Mouse (Mus musculus) E14TG2a.4 (cell line): ENCODE data around the gene Itpkb.
"Not testable (repeated sequence)": the region's sequence is repeated elsewhere in the genome, so short reads cannot be mapped to it uniquely, and the experiment has no call there.

ENCODE experiments used
- H3K27me3 ChIP-seq: 2 replicates; pipeline ENCODE4 v1.6.1; 2014; ENCODE audit warnings: low read length, control low read depth; ENCODE audit not compliant: insufficient read depth
- H3K36me3 ChIP-seq: 2 replicates; pipeline ENCODE4 v1.6.1; 2014; ENCODE audit warnings: low read length, control low read depth; ENCODE audit not compliant: insufficient read depth
- H3K4me1 ChIP-seq: replicated peaks from 2 replicates; pipeline ENCODE4 v1.6.1; 2014; ENCODE audit warnings: low read depth, low read length, control low read depth
- H3K4me3 ChIP-seq: replicated peaks from 2 replicates; pipeline ENCODE4 v1.5.1; 2014; ENCODE audit warnings: mild to moderate bottlenecking, low read length
- H3K9me3 ChIP-seq: 2 replicates; pipeline ENCODE4 v1.6.1; 2014; ENCODE audit warnings: low read length, control low read depth
- CTCF ChIP-seq: conservative IDR thresholded peaks from 2 replicates; pipeline ENCODE4 v1.5.1; 2014; ENCODE audit warnings: low read length
- NANOG ChIP-seq: IDR thresholded peaks from 2 replicates; pipeline ENCODE4 v1.6.1; 2014; ENCODE audit warnings: borderline replicate concordance, low read length, mixed read lengths
- POU5F1 ChIP-seq: IDR thresholded peaks from 2 replicates; pipeline ENCODE4 v1.6.1; 2014; ENCODE audit warnings: low read length, borderline replicate concordance

The Itpkb gene

GRCm38 (mm10) chr1:180388481-180388880, 58.2 kb downstream of the Itpkb start:
- Histone ChIP-seq H3K4me1 (peaks cover 68% of the 10 kb centered on the region), H3K4me3 (no peak overlapping the region), H3K36me3 (no peaks in the 10 kb centered on the region), H3K27me3 (0 out of 2 replicates have a peak, but pooled peaks cover 7% of the 10 kb centered on the region), H3K9me3 (no peaks in the 10 kb centered on the region)
- TF ChIP-seq NANOG (no peak), POU5F1 (no peak), CTCF (no peak)

- peaks cover 66% of the 10 kb centered on the region for H3K4me1 ChIP-seq
- not testable (repeated sequence) for H3K27me3 ChIP-seq, H3K4me3 ChIP-seq, H3K36me3 ChIP-seq, H3K9me3 ChIP-seq
These were observed 59.0 kb downstream of the Itpkb start for GRCm38 (mm10) chr1:180389213-180389760.

- no peaks in the 10 kb centered on the region for H3K36me3 ChIP-seq
- H3K4me3 ChIP-seq, result no peak overlapping the region
- H3K4me1 ChIP-seq, result peaks cover 63% of the 10 kb centered on the region
- no peaks in the 10 kb centered on the region for H3K27me3 ChIP-seq
- no peaks in the 10 kb centered on the region for H3K9me3 ChIP-seq
- TF ChIP-seq POU5F1, result no peak
- no peak for TF ChIP-seq CTCF
These were observed 60.0 kb downstream of the Itpkb start for GRCm38 (mm10) chr1:180390321-180390731.

GRCm38 (mm10) chr1:180390746-180391574, 60.7 kb downstream of the Itpkb start:
- peaks cover 68% of the 10 kb centered on the region for H3K4me1 ChIP-seq
- no peak overlapping the region for H3K4me3 ChIP-seq
- H3K9me3 ChIP-seq, result no peaks in the 10 kb centered on the region
- H3K36me3 ChIP-seq, result no peaks in the 10 kb centered on the region
- no peaks in the 10 kb centered on the region for H3K27me3 ChIP-seq
- TF ChIP-seq POU5F1, result no peak
- no peak for TF ChIP-seq CTCF
- TF ChIP-seq NANOG, result no peak

GRCm38 (mm10) chr1:180391575-180391945, 61.3 kb downstream of the Itpkb start:
- no peak for TF ChIP-seq NANOG
- TF ChIP-seq POU5F1, result no peak
- TF ChIP-seq CTCF, result no peak
- Histone ChIP-seq H3K4me1 (peaks cover 70% of the 10 kb centered on the region), H3K4me3 (no peak overlapping the region), H3K27me3 (no peaks in the 10 kb centered on the region), H3K9me3 (no peaks in the 10 kb centered on the region), H3K36me3 (no peaks in the 10 kb centered on the region)

GRCm38 (mm10) chr1:180392137-180392798, 62.0 kb downstream of the Itpkb start:
- TF ChIP-seq CTCF (no peak), NANOG (no peak), POU5F1 (no peak)
- Histone ChIP-seq H3K9me3 (no peaks in the 10 kb centered on the region), H3K36me3 (no peaks in the 10 kb centered on the region), H3K4me1 (peaks cover 65% of the 10 kb centered on the region), H3K4me3 (no peak overlapping the region), H3K27me3 (no peaks in the 10 kb centered on the region)

- no peak overlapping the region for H3K4me3 ChIP-seq
- no peaks in the 10 kb centered on the region for H3K36me3 ChIP-seq
- TF ChIP-seq NANOG, result no peak
- no peak for TF ChIP-seq CTCF
- TF ChIP-seq POU5F1, result no peak
- H3K4me1 ChIP-seq, result peaks cover 58% of the 10 kb centered on the region
- H3K27me3 ChIP-seq, result no peaks in the 10 kb centered on the region
- H3K9me3 ChIP-seq, result no peaks in the 10 kb centered on the region
These were observed 62.9 kb downstream of the Itpkb start for GRCm38 (mm10) chr1:180393017-180393797.

- Histone ChIP-seq H3K36me3 (no peaks in the 10 kb centered on the region), H3K9me3 (no peaks in the 10 kb centered on the region), H3K4me3 (no peak overlapping the region), H3K4me1 (peaks cover 53% of the 10 kb centered on the region), H3K27me3 (no peaks in the 10 kb centered on the region)
- TF ChIP-seq CTCF (no peak), POU5F1 (no peak), NANOG (no peak)
These were observed 63.6 kb downstream of the Itpkb start for GRCm38 (mm10) chr1:180393873-180394272.

GRCm38 (mm10) chr1:180397734-180398133, 67.4 kb downstream of the Itpkb start:
- H3K36me3 ChIP-seq, result no peaks in the 10 kb centered on the region
- peaks cover 28% of the 10 kb centered on the region for H3K4me1 ChIP-seq
- no peak for TF ChIP-seq NANOG
- no peak for TF ChIP-seq POU5F1
- no peak for TF ChIP-seq CTCF
- no peaks in the 10 kb centered on the region for H3K9me3 ChIP-seq
- no peak overlapping the region for H3K4me3 ChIP-seq
- H3K27me3 ChIP-seq, result peaks cover 9% of the 10 kb centered on the region
